Mouse (Mus musculus) gastrocnemius, adult 8-10 months (tissue): Measurements from ENCODE around the gene Lrrc8b. TPM values are rescaled to one million over a fixed set of nuclear protein-coding genes. Genes with fewer than 3 reads are reported as not detected.

Source experiments
- DNase-seq, 2 experiments: peaks; one replicate each; pipeline ENCODE4 v3.0.0; 2022; ENCODE audit warnings: low spot score in 2 of 2
- total RNA-seq, 4 experiments: library from RNA; stranded (reverse); gene quantifications; 2 replicates each; pipeline ENCODE4 v1.2.4; 2022

Gene Lrrc8b
- total RNA-seq, 4 experiments from 2014 or later, result 0.91 to 1.7 (median 1.3) TPM

DNA sequence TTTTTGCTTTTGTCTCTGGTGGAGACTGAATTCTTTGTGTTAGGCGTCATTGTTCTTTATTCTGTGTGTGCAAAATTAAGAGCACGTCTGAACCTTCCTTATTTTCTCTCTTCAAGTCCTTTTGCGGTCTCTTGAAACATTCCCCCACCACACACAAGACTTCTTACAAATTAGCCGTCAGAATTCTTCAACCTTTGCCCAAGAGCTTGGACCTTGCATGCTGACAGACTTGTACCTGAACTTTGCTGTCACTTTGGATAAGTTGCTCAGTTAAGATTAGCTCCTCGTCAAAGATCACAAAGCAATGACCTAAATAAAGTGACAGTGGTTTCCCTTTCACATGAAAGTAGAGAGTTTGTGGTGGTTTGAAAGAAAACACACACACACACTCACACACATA lies 3.3 kb downstream of the Lrrc8b start:
- no peak for DNase-seq

- DNase-seq, result no peak
Measured at GRCm38 (mm10) chr5:105425587-105425986, 10.0 kb downstream of the Lrrc8b start.

- no peak for DNase-seq
Measured at GRCm38 (mm10) chr5:105427326-105427725, 11.8 kb downstream of the Lrrc8b start.

DNA sequence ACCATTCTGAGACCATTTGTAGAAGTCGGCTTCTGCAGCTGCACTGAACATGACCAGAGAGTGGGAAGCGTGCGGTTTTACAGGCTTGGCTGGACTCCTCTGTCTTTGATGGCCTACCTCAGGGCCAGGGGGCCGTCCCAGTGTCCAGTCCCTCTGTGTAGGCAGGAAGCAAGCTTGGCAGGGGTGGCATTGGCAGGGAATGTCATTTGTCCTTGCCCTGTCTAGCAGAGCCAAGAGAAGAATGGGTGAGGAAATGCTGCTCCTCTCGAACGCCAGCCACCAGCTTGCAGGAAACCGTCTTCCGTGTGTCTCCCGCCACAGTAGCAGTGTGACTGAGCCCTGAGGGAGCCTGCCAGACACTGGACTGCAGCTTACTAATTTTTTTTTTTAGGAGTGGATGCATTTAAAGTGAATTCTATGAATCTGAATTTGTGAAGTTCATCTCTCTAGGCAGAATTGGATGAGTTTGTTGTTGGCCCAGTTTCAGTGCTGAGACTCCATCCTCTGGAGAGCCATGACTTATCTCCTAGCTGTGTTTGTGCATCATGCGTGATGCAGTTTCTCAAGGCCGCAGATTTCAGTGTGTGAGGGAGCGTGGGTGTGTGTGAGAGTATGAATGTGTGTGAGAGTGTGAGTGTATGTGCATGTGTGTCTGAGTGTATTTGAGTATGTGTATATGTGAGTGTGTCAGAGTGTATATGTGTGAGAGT lies 12.8 kb downstream of the Lrrc8b start:
- no peak for DNase-seq

- DNase-seq, result no peak
Measured at GRCm38 (mm10) chr5:105430148-105430547, 14.6 kb downstream of the Lrrc8b start.

DNA sequence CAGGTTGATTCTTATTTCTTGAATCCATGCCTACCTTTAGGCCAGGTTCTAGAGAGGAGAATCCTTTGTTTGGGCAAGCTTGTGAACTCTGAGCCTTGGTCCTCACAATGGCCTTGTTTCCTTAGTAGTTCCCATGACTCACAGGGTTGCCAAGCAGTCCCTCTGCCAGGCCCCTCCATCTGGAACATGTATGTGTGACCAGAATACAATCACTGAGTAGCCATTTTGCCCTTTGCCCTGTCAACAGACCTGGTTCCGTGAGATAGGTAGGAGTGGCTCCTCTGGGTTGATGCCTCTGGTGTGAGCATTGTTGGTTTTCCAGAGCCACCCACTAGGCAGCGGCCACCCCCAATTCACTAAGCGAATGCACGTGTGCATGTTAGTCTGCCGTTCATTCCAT lies 24.0 kb downstream of the Lrrc8b start:
- no peak for DNase-seq

DNA sequence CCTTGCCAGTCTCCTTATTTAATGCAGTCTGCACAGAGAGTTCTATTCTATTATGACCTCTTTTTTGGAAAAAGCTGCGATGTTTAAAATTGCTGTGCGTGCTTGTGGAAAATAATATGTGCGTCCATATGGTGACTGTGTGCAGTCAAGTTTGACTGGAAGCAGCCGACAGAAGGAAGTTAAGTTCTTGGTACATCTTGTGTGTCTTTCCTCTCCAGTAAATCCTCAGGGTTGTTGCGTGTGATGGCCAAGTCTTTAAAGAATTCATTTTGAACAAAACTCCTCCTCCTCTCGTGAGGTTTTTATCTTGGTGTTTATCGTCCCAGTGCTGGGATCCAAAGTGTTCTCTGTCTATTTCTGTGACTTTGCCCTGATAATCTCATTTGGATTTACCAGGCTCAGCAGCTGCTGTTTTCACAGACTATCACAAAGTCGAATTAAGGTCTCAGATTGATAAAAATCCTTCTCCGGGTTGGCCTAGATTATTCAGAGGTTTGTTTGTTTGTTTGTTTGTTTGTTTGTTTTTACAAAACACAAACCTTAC lies 25.5 kb downstream of the Lrrc8b start:
- DNase-seq, result no peak

DNA sequence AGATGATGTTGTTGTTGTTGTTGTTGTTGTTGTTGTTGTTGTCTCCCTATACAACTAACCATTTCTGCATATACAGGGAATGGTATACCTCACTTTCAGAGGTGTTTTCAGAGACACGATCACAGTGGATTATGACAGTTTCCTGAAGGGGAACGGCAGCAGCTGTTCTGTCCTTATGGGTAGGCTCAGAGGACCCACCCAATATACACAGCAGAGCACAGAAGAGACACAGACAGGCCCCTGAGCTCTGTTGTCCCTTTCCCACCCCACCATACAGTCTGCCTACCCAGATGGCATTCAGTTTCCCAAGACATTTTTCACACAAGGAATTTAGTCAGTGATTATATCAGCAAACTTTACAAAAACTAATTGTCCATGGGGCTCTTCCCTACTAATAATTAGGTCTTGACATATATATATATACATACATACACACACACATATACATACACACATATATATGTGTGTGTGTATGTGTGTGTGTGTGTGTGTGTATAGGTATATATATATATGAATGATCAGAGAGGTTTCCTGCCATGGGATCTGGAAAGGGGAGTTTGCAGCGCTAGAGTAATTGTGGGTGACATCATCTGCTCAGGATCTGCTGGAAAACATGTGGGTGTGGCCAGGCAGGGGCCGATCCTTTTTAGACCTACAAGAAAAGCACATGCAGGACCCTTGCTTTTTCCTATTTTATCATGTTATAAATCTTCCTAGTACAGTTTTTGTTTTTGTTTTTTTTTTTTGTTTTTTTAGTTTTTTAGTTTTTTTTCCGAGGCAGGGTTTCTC lies 26.8 kb downstream of the Lrrc8b start:
- DNase-seq, result no peak

DNA sequence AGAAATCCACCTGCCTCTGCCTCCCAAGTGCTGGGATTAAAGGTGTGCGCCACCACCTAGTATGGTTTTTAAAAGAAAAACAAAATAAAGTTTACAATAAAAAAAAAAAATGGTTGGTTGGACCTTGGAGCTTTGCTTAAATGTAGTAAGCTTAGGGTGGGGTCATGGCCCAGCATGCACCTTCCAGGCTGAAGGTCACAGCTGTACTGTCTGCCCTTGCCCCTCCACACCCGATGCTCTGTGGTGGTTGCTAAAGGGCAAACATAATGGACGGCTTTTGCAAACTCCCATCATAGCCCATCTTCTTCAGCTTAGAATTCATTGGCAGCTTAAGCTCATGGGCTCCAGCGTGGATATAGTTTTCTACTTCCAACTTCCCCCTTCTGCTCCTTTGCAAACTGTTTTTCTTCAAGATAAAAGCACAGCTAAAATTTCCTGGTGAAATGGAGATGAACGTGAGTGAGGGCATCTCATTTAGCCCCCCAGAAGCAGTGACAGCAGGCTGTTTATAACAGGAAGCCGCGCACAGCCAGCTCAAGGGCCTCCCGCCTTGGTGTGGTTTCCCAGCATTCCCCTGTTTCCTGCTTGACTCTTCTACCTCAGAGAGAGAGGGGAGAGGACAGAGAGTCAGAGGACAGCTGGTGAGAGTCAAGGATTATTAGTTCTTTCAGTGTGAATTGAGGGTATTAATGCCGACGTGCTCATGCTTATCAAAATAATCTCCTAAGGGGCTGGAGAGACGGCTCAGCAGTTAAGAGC lies 27.7 kb downstream of the Lrrc8b start:
- no peak for DNase-seq

GRCm38 (mm10) chr5:105445686-105446085 lies 30.1 kb downstream of the Lrrc8b start:
- DNase-seq, result no peak

- no peak for DNase-seq
Measured at GRCm38 (mm10) chr5:105454105-105454504, 38.5 kb downstream of the Lrrc8b start.

GRCm38 (mm10) chr5:105459077-105459476 lies 43.5 kb downstream of the Lrrc8b start:
- no peak for DNase-seq

- no peak for DNase-seq
Measured at GRCm38 (mm10) chr5:105460551-105460950, 45.0 kb downstream of the Lrrc8b start.

- no peak for DNase-seq
Measured at GRCm38 (mm10) chr5:105461076-105461475, 45.5 kb downstream of the Lrrc8b start.

- DNase-seq, result no peak
Measured at GRCm38 (mm10) chr5:105464671-105465070, 49.1 kb downstream of the Lrrc8b start.

DNA sequence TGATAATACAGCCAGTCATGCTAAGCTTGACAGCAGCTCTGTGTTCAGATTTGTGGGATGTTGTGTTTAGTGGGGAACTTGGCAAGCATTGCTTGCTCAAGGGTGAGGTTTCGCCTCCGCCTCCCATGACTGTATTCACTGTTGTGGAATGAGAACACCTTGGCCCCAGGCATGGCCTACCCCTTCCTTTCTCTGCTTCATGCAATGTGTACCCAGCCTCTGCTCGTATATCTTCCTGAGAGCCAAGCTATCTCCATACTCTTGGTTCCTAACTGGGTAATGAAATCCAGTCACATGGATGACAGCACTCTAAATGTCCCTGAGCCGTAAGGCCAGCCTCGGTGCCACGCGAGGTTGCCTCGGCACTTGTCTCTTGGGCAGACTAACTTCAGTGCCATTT lies 50.0 kb downstream of the Lrrc8b start:
- DNase-seq, result no peak

DNA sequence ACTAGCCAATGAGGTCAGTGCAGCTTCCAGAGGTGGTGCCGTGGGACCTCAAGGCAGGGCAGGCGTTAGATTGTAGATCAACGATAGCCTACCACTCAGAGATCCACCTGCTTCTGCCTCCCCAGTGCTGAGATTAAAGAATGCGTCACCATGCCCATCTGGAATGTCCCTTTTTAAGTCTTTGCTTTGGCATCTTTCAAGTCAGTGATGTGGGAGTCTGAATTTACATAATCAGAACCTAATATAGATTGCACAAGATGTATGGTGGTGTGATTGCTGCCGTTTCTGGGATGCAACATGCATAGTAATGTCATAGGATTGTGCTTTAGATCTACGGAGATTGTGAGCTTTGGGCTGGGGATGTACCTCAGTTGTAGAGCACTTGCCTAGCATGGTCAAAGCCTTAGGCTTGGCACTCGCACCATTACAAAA lies 50.9 kb downstream of the Lrrc8b start:
- DNase-seq, result no peak

DNA sequence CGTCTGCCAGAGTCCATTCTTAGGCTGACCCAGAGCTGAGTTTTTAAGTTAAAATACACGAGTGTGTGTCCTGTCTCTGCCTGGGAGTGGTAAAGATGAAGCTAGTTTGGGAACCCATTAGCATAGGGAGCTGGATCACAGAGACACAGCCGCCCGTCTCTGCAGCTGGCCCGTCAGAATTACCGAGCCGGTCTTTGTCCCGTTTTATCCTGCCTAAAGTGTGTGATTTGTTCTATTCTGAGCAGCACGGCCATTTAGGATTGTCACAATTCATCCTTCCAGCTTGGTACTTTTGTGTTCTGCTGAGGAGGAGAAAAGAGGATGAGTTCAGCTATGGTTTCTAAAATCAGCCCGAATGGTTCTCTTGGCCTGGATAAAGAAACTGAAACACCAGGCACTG lies 51.7 kb downstream of the Lrrc8b start:
- DNase-seq, result no peak

DNA sequence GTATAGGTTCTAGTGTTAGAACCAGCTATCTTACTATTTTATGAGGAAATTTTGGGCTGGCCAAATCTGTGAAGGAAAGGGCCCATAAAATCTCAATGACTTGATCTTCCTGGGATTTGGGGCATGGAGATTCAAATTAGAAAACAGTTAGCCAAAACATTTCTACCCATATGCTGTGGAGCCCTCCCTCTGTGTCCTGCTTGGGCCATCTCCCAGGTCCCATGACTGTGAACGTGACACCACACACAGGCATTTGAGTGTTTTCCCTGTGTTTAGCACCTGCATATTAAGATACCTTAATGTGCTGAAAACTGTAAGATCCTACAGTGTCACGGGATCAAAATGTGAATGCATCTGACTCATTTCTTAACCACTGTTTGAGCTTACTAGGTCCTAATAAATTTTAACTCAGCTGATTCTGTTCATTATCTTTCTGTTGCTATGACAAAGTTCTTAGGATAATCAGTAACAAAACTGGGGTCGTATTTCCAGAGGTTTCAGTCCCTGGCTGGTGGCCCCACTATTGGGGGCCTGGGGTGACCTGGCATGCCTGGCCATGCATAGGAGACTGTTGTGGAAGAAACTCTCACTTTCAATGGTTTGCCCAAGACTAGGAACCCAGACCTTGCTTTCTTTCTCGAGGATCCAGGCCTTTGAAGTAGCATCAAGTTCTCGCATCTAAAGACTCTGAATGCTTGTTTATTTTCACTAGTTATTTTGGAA lies 57.6 kb downstream of the Lrrc8b start:
- DNase-seq, result no peak

DNA sequence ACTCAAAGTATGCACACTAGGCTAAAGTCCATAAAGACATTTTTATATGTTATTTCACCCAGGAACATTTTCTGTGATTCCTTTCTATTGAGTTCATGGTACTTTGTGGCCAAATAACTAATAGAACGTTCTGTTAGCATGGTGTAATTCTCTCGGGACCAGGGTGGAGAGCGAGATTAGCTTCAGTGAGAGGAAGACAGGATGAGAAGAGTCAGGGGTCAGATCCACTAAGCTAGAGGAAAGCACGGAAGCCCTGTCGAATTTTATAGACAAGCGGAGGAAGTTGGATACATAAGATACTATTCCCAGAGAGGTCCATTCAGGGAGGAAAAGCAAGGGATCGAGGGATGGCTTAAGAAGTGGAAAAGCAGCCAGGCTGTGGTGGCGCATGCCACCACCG lies 62.0 kb downstream of the Lrrc8b start:
- no peak for DNase-seq

DNA sequence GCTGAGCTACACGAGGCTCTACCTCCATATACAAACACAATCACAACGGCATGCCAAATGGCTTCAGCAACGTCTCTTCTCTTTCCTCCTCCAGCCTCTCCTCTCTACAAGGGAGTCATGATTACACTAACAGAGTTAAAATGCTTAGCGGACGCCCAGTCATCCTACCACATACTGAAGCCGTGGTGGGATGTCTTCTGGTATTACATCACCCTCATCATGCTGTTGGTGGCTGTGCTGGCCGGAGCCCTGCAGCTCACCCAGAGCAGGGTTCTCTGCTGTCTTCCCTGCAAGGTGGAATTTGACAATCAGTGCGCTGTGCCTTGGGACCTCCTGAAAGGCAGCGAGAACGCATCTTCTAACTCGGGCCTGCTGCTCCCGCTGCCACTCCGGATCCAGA lies 64.1 kb downstream of the Lrrc8b start:
- no peak for DNase-seq
